Mouse (Mus musculus) liver, postnatal 0 days (tissue): ENCODE measurements at regions not wholly inside any gene's neighbourhood (a gene's known extent, or its start where the extent isn't known, plus 50 kb on each side); places are given as distances from the start of the nearest gene placed in this dataset.

Experiments
- CTCF ChIP-seq: sonication (generic); IDR thresholded peaks from 2 replicates; pipeline ENCODE4 v1.5.1; 2016; ENCODE audit warnings: antibody characterized with exemption, low read depth
- EP300 ChIP-seq: IDR thresholded peaks from 2 replicates; pipeline ENCODE4 v1.6.1; 2016; ENCODE audit warnings: antibody characterized with exemption, low read depth, mild to moderate bottlenecking

DNA sequence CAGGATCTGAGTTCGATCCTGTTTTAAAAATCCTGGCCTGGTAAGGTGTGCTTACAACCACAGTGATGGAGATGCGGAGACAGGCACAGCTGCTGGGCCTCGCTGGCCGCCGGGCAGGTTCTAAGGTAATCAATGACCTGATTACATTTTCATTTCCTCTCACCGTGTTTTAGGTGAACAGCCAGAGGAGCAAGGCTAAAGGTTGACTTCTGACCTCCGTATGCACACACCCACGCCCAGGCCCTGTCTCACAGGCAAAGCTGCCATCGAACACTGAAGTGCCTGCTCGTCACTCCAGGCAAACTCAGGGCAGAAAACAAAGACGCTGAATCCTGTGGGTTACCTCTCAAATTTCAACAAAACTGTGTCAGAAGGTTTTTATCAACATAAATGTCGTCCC is 179.1 kb upstream of the Adgrl2 start:
- TF ChIP-seq CTCF (no peak), EP300 (no peak; the same call in 1 of the 2 replicates)
